Mouse (Mus musculus) left cerebral cortex, postnatal 14 days (tissue): ENCODE measurements around the gene Fmc1. TPM values are rescaled to one million over a fixed set of nuclear protein-coding genes. Genes with fewer than 3 reads are reported as not detected.
"Not testable (repeated sequence)": the region's sequence is repeated elsewhere in the genome, so short reads cannot be mapped to it uniquely, and the experiment has no call there.

Experiments used
- DNase-seq, 2 experiments: peaks; one replicate each; pipeline ENCODE4 v3.0.0; 2021 to 2022; ENCODE audit warnings: low spot score in 2 of 2, mixed read lengths in 1 of 2
- intact Hi-C: fragments of 180-260 bp; cut with DNase I; formaldehyde crosslinking; loops from one replicate; pipeline ENCODE4 v1.15.1; 2025
- long read RNA-seq, 2 experiments: library from polyadenylated mRNA; stranded (forward); transcript quantifications; one replicate each; pipeline ENCODE4 v2.0.0; 2021
- total RNA-seq, 2 experiments: library from RNA; stranded (reverse); gene quantifications; 2 replicates each; pipeline ENCODE4 v1.2.3; 2021

Gene Fmc1
- total RNA-seq = 10 to 100 TPM; 51.9 to 54.4 TPM
- long read RNA-seq, experiment 1, transcript Fmc1-201 (2 exons, 479 nt) = major isoform, 11 of 15 reads
- long read RNA-seq, experiment 1, partial matches to known transcripts = 4 of 15 reads
- long read RNA-seq, experiment 1, other reads (novel, unspliced or antisense) = 0 of 15 reads
- long read RNA-seq, experiment 2, transcript Fmc1-201 (2 exons, 479 nt) = major isoform, 27 of 27 reads
- long read RNA-seq, experiment 2, partial matches to known transcripts = 0 of 27 reads
- long read RNA-seq, experiment 2, other reads (novel, unspliced or antisense) = 0 of 27 reads

- intact Hi-C loops = loop anchor here (2.0 to 10.0 kb wide), 3 partner anchors 15 to 161 kb away; no protein-coding TSS in a partner anchor
- peak; percentile 99 to 100 for DNase-seq
Observed at GRCm38 (mm10) chr6:38533428-38534405, at the start of gene Fmc1. Gene Fmc1, plus strand, starts transcription at chr6:38533502.

- intact Hi-C loops = loop anchor here (5.0 kb wide), 1 partner anchor 40 kb away; the partner anchor contains the start of gene Fmc1
- peak; percentile 20 to 37 for DNase-seq
Observed at GRCm38 (mm10) chr6:38492550-38492949, 40.8 kb upstream of the Fmc1 start.

DNA sequence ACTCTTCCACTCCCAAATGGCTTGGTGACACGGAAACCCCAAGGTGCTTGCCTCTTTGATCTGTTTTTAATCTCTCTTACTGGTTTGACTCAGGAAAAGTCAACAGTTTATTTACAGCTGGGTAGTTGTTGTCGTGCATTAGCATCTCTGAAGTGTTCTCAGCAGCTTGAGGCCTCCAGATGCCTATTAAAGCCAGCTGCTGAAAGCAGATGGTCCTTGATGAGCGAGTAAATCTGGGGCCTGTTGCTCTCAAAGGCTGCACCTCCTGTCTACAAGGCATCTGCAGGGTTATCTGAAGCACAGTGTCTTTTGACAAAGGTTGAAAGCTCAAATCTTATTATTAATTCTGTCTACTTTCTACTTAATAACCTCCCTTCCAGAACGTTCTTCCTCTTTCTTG lies 37.7 kb upstream of the Fmc1 start:
- DNase-seq = no peak
- intact Hi-C loops = no loop called here

GRCm38 (mm10) chr6:38512096-38512495 lies 21.2 kb upstream of the Fmc1 start:
- DNase-seq = no peak
- intact Hi-C loops = no loop called here

DNA sequence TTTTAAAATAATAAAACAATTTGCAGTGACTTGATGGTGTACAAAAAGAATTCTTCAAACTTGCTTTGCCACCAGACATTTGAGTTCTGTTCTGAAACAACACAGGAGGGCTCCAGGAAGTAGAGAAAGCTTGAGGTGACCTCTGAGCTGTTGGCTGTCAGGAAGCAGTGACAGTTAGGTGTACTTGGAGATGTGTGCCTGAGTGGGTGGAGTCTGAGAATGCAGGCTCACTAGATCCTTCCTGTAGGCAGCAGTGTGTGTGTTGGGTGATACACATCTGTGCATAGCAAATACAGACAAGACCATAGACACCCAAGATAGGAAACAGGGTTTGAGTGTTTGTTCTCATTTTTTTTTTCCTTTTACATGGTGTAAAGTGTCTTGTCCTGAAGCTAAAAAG lies 20.5 kb upstream of the Fmc1 start:
- intact Hi-C loops = no loop called here
- DNase-seq = no peak

GRCm38 (mm10) chr6:38515201-38515600 lies 18.1 kb upstream of the Fmc1 start:
- DNase-seq = no peak
- intact Hi-C loops = no loop called here

DNA sequence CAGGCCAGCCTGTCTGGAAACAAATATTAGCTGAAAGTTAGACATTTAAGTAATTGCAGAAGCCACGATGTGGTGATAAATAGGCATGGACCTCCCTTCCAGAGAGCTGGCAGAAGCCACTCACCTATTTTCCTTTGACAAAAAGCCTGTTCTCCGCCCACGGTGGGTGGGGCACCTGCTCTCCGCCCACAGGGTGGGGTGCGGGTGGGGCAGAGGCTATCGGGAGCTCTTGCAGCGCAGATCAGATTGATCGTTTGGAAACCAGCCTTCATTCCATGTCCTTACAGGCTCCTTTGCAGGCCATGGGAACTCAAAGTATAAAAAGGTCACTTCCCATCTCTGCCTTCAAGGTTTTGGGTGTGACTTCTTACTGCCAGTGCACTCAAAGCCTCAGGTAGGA lies 9.5 kb upstream of the Fmc1 start:
- intact Hi-C loops = no loop called here
- no peak for DNase-seq

DNA sequence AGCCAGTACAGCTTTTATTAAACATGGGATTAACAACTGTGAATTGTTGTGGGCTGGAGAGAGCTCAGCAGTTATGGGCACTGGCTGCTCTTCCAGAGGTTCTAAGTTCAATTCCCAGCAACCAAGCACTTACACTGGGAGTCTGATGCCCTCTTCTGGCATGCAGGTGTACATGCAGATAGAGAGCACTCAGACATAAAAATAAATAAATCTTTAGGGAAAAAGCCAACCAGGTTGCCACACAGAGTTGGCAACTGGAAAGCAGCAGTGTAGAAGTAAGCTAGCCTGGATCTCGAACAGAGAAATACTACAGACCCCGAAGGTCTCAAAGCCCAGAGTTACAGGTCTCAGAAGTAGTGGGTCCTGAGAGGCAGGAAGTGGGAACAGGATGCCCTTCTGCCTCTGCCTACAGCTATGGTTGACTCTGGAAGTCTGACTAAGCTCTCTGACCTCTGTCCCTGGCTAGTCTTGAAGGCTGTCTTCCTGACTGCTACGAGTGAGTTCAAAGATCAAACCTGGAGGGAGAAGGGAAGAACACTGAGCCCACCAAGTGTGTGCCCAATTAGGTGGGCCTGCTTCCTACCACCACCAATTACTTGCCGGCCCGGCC lies 2.0 kb upstream of the Fmc1 start:
- intact Hi-C loops = loop anchor here (5.0 to 10.0 kb wide), 2 partner anchors 39 to 163 kb away; no protein-coding TSS in a partner anchor
- DNase-seq = peak in 1 of 2 experiments; percentile 31

- intact Hi-C loops = loop anchor here (5.0 to 10.0 kb wide), 2 partner anchors 40 to 162 kb away; no protein-coding TSS in a partner anchor
Observed at GRCm38 (mm10) chr6:38532500-38533420, 542 bp upstream of the Fmc1 start.

GRCm38 (mm10) chr6:38534640-38535365 lies 1.5 kb downstream of the Fmc1 start:
- peak; percentile 93 to 95 for DNase-seq
- intact Hi-C loops = loop anchor here (2.0 to 10.0 kb wide), 3 partner anchors 14 to 160 kb away; no protein-coding TSS in a partner anchor

More at GRCm38 (mm10) chr6:38532500-38533420, 542 bp upstream of the Fmc1 start:
- peak in 1 of 2 experiments; percentile 34 for DNase-seq

DNA sequence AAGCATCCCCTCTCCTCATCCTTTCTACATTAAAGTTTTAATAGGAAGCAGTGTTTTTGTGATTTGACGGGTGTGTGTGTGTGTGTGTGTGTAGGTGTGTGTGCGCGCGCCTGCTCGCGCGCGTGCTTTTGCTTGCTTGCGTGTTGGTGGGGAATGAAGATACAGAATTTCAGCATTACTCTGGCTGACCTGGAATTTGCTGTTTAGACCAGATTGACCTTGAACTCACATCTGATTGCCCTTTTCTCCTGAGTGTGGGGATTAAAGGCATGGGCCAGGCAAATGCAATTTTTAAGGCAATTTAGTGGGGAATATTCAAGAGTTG lies 2.0 kb downstream of the Fmc1 start:
- no peak for DNase-seq
- intact Hi-C loops = loop anchor here (2.0 to 10.0 kb wide), 2 partner anchors 13 to 159 kb away; no protein-coding TSS in a partner anchor

- no peak for DNase-seq
- intact Hi-C loops = loop anchor here (2.0 to 10.0 kb wide), 2 partner anchors 13 to 159 kb away; no protein-coding TSS in a partner anchor
Observed at GRCm38 (mm10) chr6:38535788-38536187, 2.5 kb downstream of the Fmc1 start.

DNA sequence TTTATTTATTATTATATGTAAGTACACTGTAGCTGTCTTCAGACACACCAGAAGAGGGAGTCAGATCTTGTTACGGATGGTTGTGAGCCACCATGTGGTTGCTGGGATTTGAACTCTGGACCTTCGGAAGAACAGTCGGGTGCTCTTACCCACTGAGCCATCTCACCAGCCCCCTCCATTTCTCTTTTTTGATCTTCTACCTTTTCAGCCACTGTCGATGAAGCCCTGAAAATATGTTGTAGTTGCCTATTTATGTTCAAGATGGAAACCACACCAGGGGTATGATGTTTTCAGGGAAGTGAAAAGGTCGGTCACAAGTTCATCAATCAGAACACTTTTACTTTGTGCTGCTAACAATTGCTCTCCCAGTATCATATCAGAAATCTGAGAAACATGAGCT lies 10.8 kb downstream of the Fmc1 start:
- intact Hi-C loops, DNase-seq: not testable (repeated sequence)

GRCm38 (mm10) chr6:38547005-38547404 lies 13.7 kb downstream of the Fmc1 start:
- DNase-seq, intact Hi-C loops: not testable (repeated sequence)

DNA sequence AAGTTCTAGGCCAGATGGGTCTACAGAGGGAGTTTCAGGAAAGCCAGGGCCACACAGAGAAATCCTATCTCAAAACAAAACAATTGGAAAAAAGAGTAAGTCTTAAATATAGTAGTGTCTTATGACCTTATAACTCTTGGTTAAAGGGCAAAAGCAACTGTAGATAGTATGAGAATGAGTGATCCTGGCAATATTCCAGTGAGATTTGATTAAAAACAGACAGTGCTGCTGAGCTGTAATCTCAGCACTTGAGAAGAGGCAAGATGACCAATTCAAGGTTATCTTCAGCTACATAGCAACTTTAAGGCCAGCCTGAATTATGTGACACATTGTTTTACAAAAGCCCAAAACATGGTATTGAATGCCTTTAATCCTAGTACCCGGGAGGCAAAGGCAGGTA lies 14.4 kb downstream of the Fmc1 start:
- DNase-seq = no peak
- intact Hi-C loops = loop anchor here (2.0 kb wide), 1 partner anchor 13 kb away; no protein-coding TSS in a partner anchor

GRCm38 (mm10) chr6:38548595-38548994 lies 15.3 kb downstream of the Fmc1 start:
- DNase-seq = not testable (repeated sequence)
- intact Hi-C loops = loop anchor here (2.0 kb wide), 1 partner anchor 14 kb away; no protein-coding TSS in a partner anchor

- DNase-seq = not testable (repeated sequence)
- intact Hi-C loops = loop anchor here (2.0 kb wide), 1 partner anchor 15 kb away; no protein-coding TSS in a partner anchor
Observed at GRCm38 (mm10) chr6:38549840-38550239, 16.5 kb downstream of the Fmc1 start.
